Mouse (Mus musculus) lung, postnatal 0 days (tissue): Measurements from ENCODE around the gene Gm10382. TPM values are rescaled to one million over a fixed set of nuclear protein-coding genes. Genes with fewer than 3 reads are reported as not detected.

Experiments used
- ATAC-seq: fragments of 200-750 bp; cut with Nextera tagmentation; 2 replicates; pipeline ENCODE4 v1.8.0; 2017; ENCODE audit warnings: moderate library complexity
- DNase-seq: peaks from one replicate; pipeline ENCODE4 v3.0.0-alpha.2; 2016; ENCODE audit warnings: low spot score
- H3K27ac ChIP-seq: fragments of 300-500 bp; sonication (generic); 2 replicates; pipeline ENCODE4 v1.5.1; 2014; ENCODE audit warnings: antibody characterized with exemption, mild to moderate bottlenecking, low read length, mixed read lengths
- H3K27me3 ChIP-seq: fragments of 300-500 bp; sonication (generic); replicated peaks from 2 replicates; pipeline ENCODE4 v1.6.1; 2014; ENCODE audit warnings: low read length, mixed read lengths; ENCODE audit not compliant: insufficient read depth
- H3K36me3 ChIP-seq: fragments of 300-500 bp; sonication (generic); 2 replicates; pipeline ENCODE4 v1.6.1; 2014; ENCODE audit warnings: low read length, mixed read lengths; ENCODE audit not compliant: insufficient read depth
- H3K4me1 ChIP-seq: fragments of 300-500 bp; sonication (generic); 2 replicates; pipeline ENCODE4 v1.6.1; 2014; ENCODE audit warnings: antibody characterized with exemption, low read depth, low read length, mixed read lengths; ENCODE audit not compliant: insufficient read depth
- H3K4me2 ChIP-seq: fragments of 300-500 bp; sonication (generic); replicated peaks from 2 replicates; pipeline ENCODE4 v1.6.1; 2014; ENCODE audit warnings: low read depth, mild to moderate bottlenecking, low read length, moderate library complexity, mixed read lengths
- H3K4me3 ChIP-seq: fragments of 300-500 bp; sonication (generic); 2 replicates; pipeline ENCODE4 v1.5.1; 2014; ENCODE audit warnings: low read depth, low read length
- H3K9ac ChIP-seq: fragments of 300-500 bp; sonication (generic); replicated peaks from 2 replicates; pipeline ENCODE4 v1.6.1; 2014; ENCODE audit warnings: low read depth, mild to moderate bottlenecking
- H3K9me3 ChIP-seq: fragments of 300-500 bp; sonication (generic); 2 replicates; pipeline ENCODE4 v1.6.1; 2016; ENCODE audit warnings: low read length, mixed read lengths
- CTCF ChIP-seq: IDR thresholded peaks from 2 replicates; pipeline ENCODE4 v1.5.1; 2016; ENCODE audit warnings: antibody characterized with exemption, mild to moderate bottlenecking
- EP300 ChIP-seq: IDR thresholded peaks from 2 replicates; pipeline ENCODE4 v1.6.1; 2016; ENCODE audit warnings: antibody characterized with exemption, mild to moderate bottlenecking, control low read depth
- WGBS: fragments of 180-500 bp; shearing (Covaris S2); extraction: QIAGEN DNeasy Blood & Tissue Kit; methylation state at CpG from one replicate; pipeline ENCODE4 v1.1.7; 2014; 5-methylcytosine and 5-hydroxymethylcytosine counted together
- polyA plus RNA-seq: library from polyadenylated mRNA; unstranded; fragments of >200 nt; fragmentation: Nextera tagmentation; extraction: Ambion mirVana; gene quantifications from 2 replicates; pipeline ENCODE4 v1.2.1, GENCODE M21; 2015

Gm10382 gene
- polyA plus RNA-seq, 1 experiment from 2014 or later: 0.63 TPM

GRCm38 (mm10) chr5:125395008-125395407 is 5.9 kb downstream of the Gm10382 start:
- Histone ChIP-seq H3K9ac (no peak overlapping the region), H3K27ac (peak overlapping the region; percentile 99), H3K4me2 (no peak overlapping the region), H3K9me3 (no peaks in the 10 kb centered on the region), H3K4me1 (peaks cover 17% of the 10 kb centered on the region; the same call in 1 of the 2 replicates), H3K27me3 (no peaks in the 10 kb centered on the region), H3K4me3 (no peak overlapping the region), H3K36me3 (no peaks in the 10 kb centered on the region)
- WGBS: 50% methylated on average over 3 of the region's 3 CpGs
- TF ChIP-seq EP300: no peak
- no peak for TF ChIP-seq CTCF
- no peak for ATAC-seq
- DNase-seq: no peak

- no peak for DNase-seq
- TF ChIP-seq EP300 (no peak), CTCF (peak; percentile 25)
- 31% methylated on average over 7 of the region's 7 CpGs for WGBS
Measured at GRCm38 (mm10) chr5:125400903-125401302, 11.8 kb downstream of the Gm10382 start.

DNA sequence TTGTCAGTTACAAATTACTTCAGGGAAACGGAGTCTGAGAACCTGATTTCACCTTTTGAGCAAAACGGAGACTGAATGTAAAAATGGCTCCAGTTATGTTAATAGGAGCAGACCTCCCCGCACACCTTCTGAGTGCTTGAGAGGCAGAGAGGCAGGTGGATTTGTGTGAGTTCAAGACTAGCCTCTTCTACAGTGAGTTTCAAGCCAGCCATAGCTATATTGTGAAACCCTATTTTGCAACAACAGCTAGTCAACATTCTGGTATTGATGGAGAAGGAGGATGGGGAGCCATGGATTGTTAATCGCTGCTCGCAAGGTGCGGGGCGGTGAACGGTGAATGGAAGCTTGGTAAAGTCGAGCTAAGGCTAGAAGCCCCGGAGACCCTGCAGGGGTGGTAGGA is 13.4 kb downstream of the Gm10382 start:
- Histone ChIP-seq H3K9me3 (no peaks in the 10 kb centered on the region), H3K4me2 (no peak overlapping the region), H3K9ac (no peak overlapping the region), H3K27ac (no peak overlapping the region), H3K27me3 (no peaks in the 10 kb centered on the region), H3K4me3 (no peak overlapping the region), H3K36me3 (no peaks in the 10 kb centered on the region), H3K4me1 (peaks cover 13% of the 10 kb centered on the region; the same call in 1 of the 2 replicates)
- no peak for DNase-seq
- WGBS: 63% methylated on average over 10 of the region's 10 CpGs
- no peak for TF ChIP-seq EP300
- TF ChIP-seq CTCF: no peak
- no peak for ATAC-seq

More at GRCm38 (mm10) chr5:125400903-125401302, 11.8 kb downstream of the Gm10382 start:
- Histone ChIP-seq H3K4me2 (no peak overlapping the region), H3K27me3 (no peaks in the 10 kb centered on the region), H3K4me3 (no peak overlapping the region), H3K36me3 (no peaks in the 10 kb centered on the region), H3K27ac (no peak overlapping the region), H3K9ac (no peak overlapping the region), H3K9me3 (no peaks in the 10 kb centered on the region), H3K4me1 (peaks cover 6% of the 10 kb centered on the region; the same call in 1 of the 2 replicates)
- no peak for ATAC-seq

DNA sequence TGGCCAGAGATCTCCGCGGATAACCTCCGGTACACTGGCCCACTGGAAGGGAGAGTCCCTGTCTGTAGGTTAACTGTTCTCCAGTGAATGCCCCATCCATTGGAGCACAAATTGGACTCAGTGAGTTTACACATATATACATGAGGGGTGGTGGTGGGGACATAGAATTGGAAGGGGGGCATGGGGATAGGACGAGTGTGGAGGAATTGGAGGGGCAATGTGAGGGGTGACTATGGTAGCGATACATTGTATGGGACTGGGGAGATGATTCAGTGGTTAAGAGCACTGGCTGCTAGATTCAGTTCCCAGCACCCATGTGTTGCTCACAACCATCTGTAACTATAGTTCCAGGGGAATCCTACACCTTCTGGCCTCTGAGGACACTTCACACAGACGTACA is 13.9 kb downstream of the Gm10382 start:
- H3K27me3 ChIP-seq: no peaks in the 10 kb centered on the region
- H3K27ac ChIP-seq: no peak overlapping the region

DNA sequence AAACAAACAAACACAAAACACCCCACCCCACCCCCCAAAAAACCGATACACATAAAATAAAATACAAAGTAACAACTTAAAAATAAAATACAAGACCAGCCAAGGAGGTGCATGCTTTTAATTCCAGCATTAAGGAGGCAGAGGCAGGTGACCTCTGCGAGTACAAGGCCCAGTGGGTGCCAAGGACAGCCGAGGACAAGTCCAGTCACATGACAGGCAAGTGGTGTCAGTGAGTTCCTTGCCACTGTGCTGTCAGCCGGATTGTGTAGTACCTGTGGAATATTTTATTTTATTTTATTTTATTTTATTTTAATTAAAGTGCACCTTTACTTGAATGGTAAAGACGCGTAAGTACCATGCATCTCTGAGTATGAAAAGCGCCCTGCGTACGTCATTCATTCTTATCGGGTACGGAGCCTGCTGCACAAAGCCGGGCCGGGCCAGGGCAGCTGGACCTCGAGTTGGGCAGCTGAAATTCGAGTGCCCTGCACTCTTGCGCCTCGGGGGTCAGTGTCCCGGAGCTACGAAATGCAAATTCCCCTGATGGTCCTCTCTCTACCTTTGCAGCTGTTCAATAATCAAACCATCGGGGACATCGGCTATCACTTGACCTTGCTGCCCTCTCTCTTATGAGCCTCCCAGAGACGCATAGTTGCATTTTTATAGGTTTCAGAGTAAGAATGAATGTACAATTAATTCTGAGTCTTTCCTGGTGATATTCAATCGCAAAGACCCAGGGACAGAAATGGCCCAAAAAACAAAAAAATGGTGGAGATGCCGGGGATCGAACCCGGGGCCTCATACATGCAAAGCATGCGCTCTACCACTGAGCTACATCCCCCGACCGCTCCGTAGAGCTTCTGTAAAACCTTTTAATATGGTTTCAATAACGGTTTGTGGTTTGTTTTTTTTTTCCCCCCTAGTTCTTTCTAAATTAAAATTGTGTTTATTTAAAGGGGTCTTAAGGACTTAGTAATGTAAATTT is 14.7 kb downstream of the Gm10382 start:
- Histone ChIP-seq H3K4me2 (peak overlapping the region; percentile 77), H3K9me3 (no peaks in the 10 kb centered on the region), H3K4me3 (peak overlapping the region; percentile 10; the same call in 1 of the 2 replicates), H3K27me3 (no peaks in the 10 kb centered on the region), H3K27ac (no peak overlapping the region), H3K9ac (no peak overlapping the region), H3K4me1 (peaks cover 13% of the 10 kb centered on the region; the same call in 1 of the 2 replicates), H3K36me3 (no peaks in the 10 kb centered on the region)
- no peak for ATAC-seq
- DNase-seq: peak; percentile 64
- 13% methylated on average over 31 of the region's 31 CpGs for WGBS
- TF ChIP-seq CTCF: no peak
- TF ChIP-seq EP300: peak; percentile 50

More for the DNA sequence above, 13.9 kb downstream of the Gm10382 start:
- TF ChIP-seq CTCF: no peak
- TF ChIP-seq EP300: no peak
- Histone ChIP-seq H3K9ac (no peak overlapping the region), H3K4me1 (peaks cover 13% of the 10 kb centered on the region; the same call in 1 of the 2 replicates), H3K4me3 (no peak overlapping the region), H3K36me3 (no peaks in the 10 kb centered on the region), H3K4me2 (no peak overlapping the region), H3K9me3 (no peaks in the 10 kb centered on the region)
- DNase-seq (no peak), ATAC-seq (no peak)
- 65% methylated on average over 6 of the region's 6 CpGs for WGBS

DNA sequence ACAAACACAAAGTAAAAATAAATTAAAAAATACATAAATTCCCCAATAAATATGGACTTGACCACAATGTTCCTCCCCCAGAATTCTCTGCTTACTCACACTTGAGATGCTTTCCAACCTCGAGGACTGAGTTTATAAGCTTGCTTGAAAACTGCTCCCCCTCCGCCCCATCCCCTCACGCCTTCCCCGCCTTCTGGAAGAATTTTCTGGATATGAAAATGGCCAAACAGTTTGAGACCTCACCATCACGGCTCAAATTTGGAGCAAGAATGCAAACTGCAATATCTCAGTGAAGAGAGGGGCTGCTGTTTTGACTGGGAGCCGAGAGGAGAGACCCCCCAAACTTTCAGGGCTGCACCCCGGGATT is 15.4 kb downstream of the Gm10382 start:
- no peaks in the 10 kb centered on the region for H3K9me3 ChIP-seq
- no peak for TF ChIP-seq EP300
- TF ChIP-seq CTCF: no peak
- DNase-seq: peak; percentile 55
- H3K27me3 ChIP-seq: no peaks in the 10 kb centered on the region
- WGBS: 2% methylated on average over 7 of the region's 7 CpGs
- H3K4me2 ChIP-seq: peak overlapping the region; percentile 77
- peak overlapping the region; percentile 50 for H3K9ac ChIP-seq
- peak overlapping the region; percentile 78 for H3K27ac ChIP-seq
- ATAC-seq: no peak
- H3K4me3 ChIP-seq: peak overlapping the region; percentile 53
- peaks cover 13% of the 10 kb centered on the region for H3K4me1 ChIP-seq
- H3K36me3 ChIP-seq: no peaks in the 10 kb centered on the region
